Mouse (Mus musculus): ENCODE results near the gene Clk1. TPM values are rescaled to one million over a fixed set of nuclear protein-coding genes. Genes with fewer than 3 reads are reported as not detected.

The Clk1 gene
- total RNA-seq, 1 experiment = 137 TPM

- DNase-seq (ENCODE audit: low read depth, low spot score) = no peak
- Histone ChIP-seq H3K27ac (ENCODE audit: insufficient read depth, low read depth, low read length, poor library complexity, severe bottlenecking) (no peak overlapping the region), H3K36me3 (ENCODE audit: control insufficient read depth, insufficient read depth, low read length, poor library complexity, severe bottlenecking) (peaks cover 38% of the 10 kb centered on the region), H3K4me3 (ENCODE audit: insufficient read depth in 1 of 2, low read depth in 1 of 2, low read length in 2 of 2, poor library complexity in 1 of 2, severe bottlenecking in 1 of 2) (no peak overlapping the region), H3K9ac (ENCODE audit: insufficient read depth, low read depth, low read length, poor library complexity, severe bottlenecking) (no peak overlapping the region), H3K9me3 (ENCODE audit: control insufficient read depth, insufficient read depth, low read depth, low read length) (no peaks in the 10 kb centered on the region), H3K4me1 (ENCODE audit: control insufficient read depth in 2 of 2, insufficient read depth in 2 of 2, low read length in 2 of 2, poor library complexity in 1 of 2) (peaks cover 0 to 2% of the 10 kb centered on the region in 2 experiments; a peak in 1 of 4 replicates)
- TF ChIP-seq HCFC1 (IDR thresholded peaks at IDR 0.05; ENCODE audit: borderline replicate concordance, insufficient read depth, low read length) (no peak), ZC3H11A (IDR thresholded peaks at IDR 0.05; ENCODE audit: borderline replicate concordance, low read depth, low read length) (no peak), CHD2 (IDR thresholded peaks at IDR 0.05; ENCODE audit: low read depth, low read length) (no peak), ZNF384 (IDR thresholded peaks at IDR 0.05; ENCODE audit: low read depth, low read length) (no peak), MAFK (IDR thresholded peaks at IDR 0.05; ENCODE audit: insufficient read depth, low read depth, low read length) (no peak)
- in situ Hi-C loops (cut with MboI; ENCODE audit: low sequenced_read_pairs in 2 of 2, unreplicated experiment in 2 of 2) = no loop called here
These were observed 36.7 kb upstream of the Clk1 start for GRCm38 (mm10) chr1:58460566-58460965.

DNA sequence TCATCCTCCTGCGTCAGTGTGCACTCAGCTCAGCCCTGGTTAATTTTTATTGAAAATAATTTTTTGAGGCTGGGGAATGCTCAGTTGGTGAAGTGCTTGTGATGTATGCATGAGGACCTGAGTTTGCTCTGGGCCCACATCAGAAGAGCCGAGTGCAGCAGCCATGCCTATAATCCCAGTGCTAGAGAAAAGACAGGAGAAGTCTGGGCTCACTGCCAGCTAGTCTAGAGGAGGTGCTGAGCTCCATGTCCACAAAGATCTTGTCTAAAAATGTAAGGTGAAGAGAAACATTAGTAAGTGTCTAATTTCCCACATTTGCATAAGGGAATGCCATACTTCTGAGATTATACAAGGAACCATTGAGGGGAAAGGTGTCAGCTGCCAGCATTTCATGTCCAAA is 35.0 kb upstream of the Clk1 start:
- TF ChIP-seq ZC3H11A (IDR thresholded peaks at IDR 0.05; ENCODE audit: borderline replicate concordance, low read depth, low read length) (no peak), MAFK (IDR thresholded peaks at IDR 0.05; ENCODE audit: insufficient read depth, low read depth, low read length) (no peak), CHD2 (IDR thresholded peaks at IDR 0.05; ENCODE audit: low read depth, low read length) (no peak)
- Histone ChIP-seq H3K4me1 (ENCODE audit: control insufficient read depth in 2 of 2, insufficient read depth in 2 of 2, low read length in 2 of 2, poor library complexity in 1 of 2) (peaks cover 0 to 2% of the 10 kb centered on the region in 2 experiments; a peak in 1 of 4 replicates), H3K4me3 (ENCODE audit: insufficient read depth in 1 of 2, low read depth in 1 of 2, low read length in 2 of 2, poor library complexity in 1 of 2, severe bottlenecking in 1 of 2) (no peak overlapping the region), H3K9ac (ENCODE audit: insufficient read depth, low read depth, low read length, poor library complexity, severe bottlenecking) (no peak overlapping the region), H3K9me3 (ENCODE audit: control insufficient read depth, insufficient read depth, low read depth, low read length) (no peaks in the 10 kb centered on the region), H3K36me3 (ENCODE audit: control insufficient read depth, insufficient read depth, low read length, poor library complexity, severe bottlenecking) (peaks cover 38% of the 10 kb centered on the region), H3K27ac (ENCODE audit: insufficient read depth, low read depth, low read length, poor library complexity, severe bottlenecking) (no peak overlapping the region)
- no peak for DNase-seq (ENCODE audit: low read depth, low spot score)
- in situ Hi-C loops (cut with MboI; ENCODE audit: low sequenced_read_pairs in 2 of 2, unreplicated experiment in 2 of 2) = no loop called here

GRCm38 (mm10) chr1:58458175-58458574 is 34.3 kb upstream of the Clk1 start:
- Histone ChIP-seq H3K36me3 (ENCODE audit: control insufficient read depth, insufficient read depth, low read length, poor library complexity, severe bottlenecking) (peaks cover 38% of the 10 kb centered on the region), H3K4me3 (ENCODE audit: insufficient read depth in 1 of 2, low read depth in 1 of 2, low read length in 2 of 2, poor library complexity in 1 of 2, severe bottlenecking in 1 of 2) (0 out of 4 replicates have a peak overlapping the region, but pooled peaks of 1 of the 2 experiments have one; percentile 1), H3K9ac (ENCODE audit: insufficient read depth, low read depth, low read length, poor library complexity, severe bottlenecking) (no peak overlapping the region; the same call in 1 of the 2 replicates), H3K27ac (ENCODE audit: insufficient read depth, low read depth, low read length, poor library complexity, severe bottlenecking) (no peak overlapping the region), H3K4me1 (ENCODE audit: control insufficient read depth in 2 of 2, insufficient read depth in 2 of 2, low read length in 2 of 2, poor library complexity in 1 of 2) (peaks cover 0 to 2% of the 10 kb centered on the region in 2 experiments; a peak in 1 of 4 replicates), H3K9me3 (ENCODE audit: control insufficient read depth, insufficient read depth, low read depth, low read length) (no peaks in the 10 kb centered on the region)
- peak; percentile 16 for DNase-seq (ENCODE audit: low read depth, low spot score)
- in situ Hi-C loops (cut with MboI; ENCODE audit: low sequenced_read_pairs in 2 of 2, unreplicated experiment in 2 of 2) = no loop called here
- TF ChIP-seq MAFK (IDR thresholded peaks at IDR 0.05; ENCODE audit: insufficient read depth, low read depth, low read length) (no peak), CHD2 (IDR thresholded peaks at IDR 0.05; ENCODE audit: low read depth, low read length) (0 out of 2 replicates have a peak, but pooled peaks have one; percentile 45)

- Histone ChIP-seq H3K4me1 (ENCODE audit: control insufficient read depth in 2 of 2, insufficient read depth in 2 of 2, low read length in 2 of 2, poor library complexity in 1 of 2) (peaks cover 0 to 2% of the 10 kb centered on the region in 2 experiments; a peak in 1 of 4 replicates), H3K27ac (ENCODE audit: insufficient read depth, low read depth, low read length, poor library complexity, severe bottlenecking) (no peak overlapping the region), H3K36me3 (ENCODE audit: control insufficient read depth, insufficient read depth, low read length, poor library complexity, severe bottlenecking) (peaks cover 39% of the 10 kb centered on the region), H3K9me3 (ENCODE audit: control insufficient read depth, insufficient read depth, low read depth, low read length) (no peaks in the 10 kb centered on the region), H3K4me3 (ENCODE audit: insufficient read depth in 1 of 2, low read depth in 1 of 2, low read length in 2 of 2, poor library complexity in 1 of 2, severe bottlenecking in 1 of 2) (no peak overlapping the region), H3K9ac (ENCODE audit: insufficient read depth, low read depth, low read length, poor library complexity, severe bottlenecking) (no peak overlapping the region)
- no peak for DNase-seq (ENCODE audit: low read depth, low spot score)
- TF ChIP-seq CHD2 (IDR thresholded peaks at IDR 0.05; ENCODE audit: low read depth, low read length) = no peak
- no peak for TF ChIP-seq ZNF384 (IDR thresholded peaks at IDR 0.05; ENCODE audit: low read depth, low read length)
- in situ Hi-C loops (cut with MboI; ENCODE audit: low sequenced_read_pairs in 2 of 2, unreplicated experiment in 2 of 2) = no loop called here
These were observed 30.4 kb upstream of the Clk1 start for GRCm38 (mm10) chr1:58454316-58454715.

DNA sequence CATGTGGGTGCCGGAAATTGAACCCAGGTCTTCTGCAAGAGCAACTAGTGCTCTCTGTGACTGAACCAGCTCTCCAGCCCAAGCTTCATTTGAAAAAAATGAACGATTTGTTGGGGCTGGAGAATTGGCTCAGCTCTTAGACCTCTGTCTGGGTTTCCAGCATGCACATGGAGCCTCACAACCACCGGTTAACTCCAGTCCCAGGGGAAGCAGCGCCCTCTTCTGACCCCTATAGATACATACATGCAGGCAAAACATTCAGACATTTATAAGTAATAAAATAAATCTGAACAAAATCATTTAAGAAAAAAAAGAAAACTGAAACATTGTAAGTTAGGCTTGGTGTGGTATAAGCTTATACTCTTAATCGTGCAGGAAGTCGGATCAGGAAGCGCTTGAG is 24.5 kb upstream of the Clk1 start:
- Histone ChIP-seq H3K4me1 (ENCODE audit: control insufficient read depth in 2 of 2, insufficient read depth in 2 of 2, low read length in 2 of 2, poor library complexity in 1 of 2) (peaks cover 0 to 7% of the 10 kb centered on the region in 2 experiments; a peak in 1 of 4 replicates), H3K27ac (ENCODE audit: insufficient read depth, low read depth, low read length, poor library complexity, severe bottlenecking) (no peak overlapping the region), H3K4me3 (ENCODE audit: insufficient read depth in 1 of 2, low read depth in 1 of 2, low read length in 2 of 2, poor library complexity in 1 of 2, severe bottlenecking in 1 of 2) (no peak overlapping the region), H3K9me3 (ENCODE audit: control insufficient read depth, insufficient read depth, low read depth, low read length) (no peaks in the 10 kb centered on the region), H3K9ac (ENCODE audit: insufficient read depth, low read depth, low read length, poor library complexity, severe bottlenecking) (no peak overlapping the region), H3K36me3 (ENCODE audit: control insufficient read depth, insufficient read depth, low read length, poor library complexity, severe bottlenecking) (peaks cover 27% of the 10 kb centered on the region; the same call in 1 of the 2 replicates)
- in situ Hi-C loops (cut with MboI; ENCODE audit: low sequenced_read_pairs in 2 of 2, unreplicated experiment in 2 of 2) = no loop called here
- DNase-seq (ENCODE audit: low read depth, low spot score) = no peak
- no peak for TF ChIP-seq MAFK (IDR thresholded peaks at IDR 0.05; ENCODE audit: insufficient read depth, low read depth, low read length)
- no peak for TF ChIP-seq CHD2 (IDR thresholded peaks at IDR 0.05; ENCODE audit: low read depth, low read length)
- no peak for TF ChIP-seq ZC3H11A (IDR thresholded peaks at IDR 0.05; ENCODE audit: borderline replicate concordance, low read depth, low read length)
- no peak for TF ChIP-seq HCFC1 (IDR thresholded peaks at IDR 0.05; ENCODE audit: borderline replicate concordance, insufficient read depth, low read length)
- no peak for TF ChIP-seq ZNF384 (IDR thresholded peaks at IDR 0.05; ENCODE audit: low read depth, low read length)
